Mouse (Mus musculus) erythroblast, embryonic 14.5 days (primary cell): Measurements from ENCODE around the gene Dsp.

Experiments used
- GATA1 ChIP-seq: IDR thresholded peaks from 2 replicates; pipeline ENCODE4 v1.6.1; 2012; ENCODE audit warnings: low read length, inconsistent platforms, mixed read lengths
- TAL1 ChIP-seq: IDR thresholded peaks from 3 replicates; pipeline ENCODE4 v1.6.1; 2012; ENCODE audit warnings: low read length, inconsistent platforms, mixed read lengths

GRCm38 (mm10) chr13:38109081-38109480, 42.0 kb upstream of the Dsp start:
- TF ChIP-seq GATA1, result no peak
- TF ChIP-seq TAL1, result no peak
